Mouse (Mus musculus): ENCODE data around the gene Nol6.
"Not testable (repeated sequence)": the region's sequence is repeated elsewhere in the genome, so short reads cannot be mapped to it uniquely, and the experiment has no call there.

Gene Nol6

DNA sequence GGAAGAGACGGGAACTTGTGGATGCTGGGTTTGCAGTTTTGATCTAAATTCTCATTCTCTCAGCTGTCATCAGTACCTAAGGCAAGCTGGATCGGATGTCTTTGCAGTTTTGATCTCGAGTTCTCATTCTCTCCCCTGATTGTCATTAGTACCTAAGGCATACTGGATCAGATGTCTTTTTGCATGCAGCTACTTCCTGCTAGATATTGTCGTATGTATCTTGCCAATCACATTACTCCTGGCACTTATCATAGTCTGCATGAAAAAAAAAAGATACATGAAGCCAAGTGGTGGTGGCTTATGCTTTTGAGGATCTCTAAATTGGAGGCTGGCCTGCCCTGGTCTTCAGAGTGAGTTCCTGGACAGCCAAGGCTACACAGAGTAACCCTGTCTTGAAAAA lies 39.4 kb downstream of the Nol6 start:
- DNase-seq (ENCODE audit: low read depth, low spot score): no peak

DNA sequence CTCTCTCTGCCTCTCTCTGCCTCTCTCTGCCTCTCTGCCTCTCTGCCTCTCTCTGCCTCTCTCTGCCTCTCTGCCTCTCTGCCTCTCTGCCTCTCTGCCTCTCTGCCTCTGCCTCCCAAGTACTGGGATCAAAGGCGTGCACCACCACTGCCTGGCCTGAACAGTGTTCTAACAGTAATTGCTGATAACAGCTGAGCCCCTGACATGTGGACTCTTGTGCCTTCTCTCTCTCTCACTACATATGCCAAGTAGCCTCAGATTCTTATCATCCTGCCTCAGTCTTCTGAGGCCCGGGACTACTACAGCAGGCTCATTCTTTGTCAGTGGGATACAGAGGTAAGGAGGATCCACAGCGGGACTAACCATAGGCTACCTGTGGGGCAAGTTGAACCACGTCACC lies 41.5 kb downstream of the Nol6 start:
- not testable (repeated sequence) for DNase-seq (ENCODE audit: low read depth, low spot score)

DNA sequence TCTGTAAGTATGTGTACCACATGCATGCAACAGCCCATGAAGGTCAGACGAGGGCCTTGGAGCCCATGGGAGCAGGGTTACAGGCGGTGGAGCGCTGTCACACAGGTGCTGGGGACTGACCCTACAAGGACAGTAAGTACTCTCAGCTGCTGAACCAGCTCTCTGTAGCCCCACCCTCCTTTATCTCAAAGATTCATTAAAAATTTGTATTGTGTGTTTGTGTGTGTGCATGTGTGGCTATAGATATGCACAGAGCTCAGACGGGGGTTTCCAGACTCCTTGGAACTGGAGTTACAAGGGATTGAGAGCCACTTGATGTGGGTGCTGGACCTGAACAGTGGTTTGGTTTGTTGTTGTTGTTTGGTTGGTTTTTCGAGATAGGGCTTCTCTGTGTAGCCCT lies 42.5 kb downstream of the Nol6 start:
- no peak for DNase-seq (ENCODE audit: low read depth, low spot score)

- DNase-seq (ENCODE audit: low read depth, low spot score): no peak
These were observed 45.5 kb downstream of the Nol6 start for GRCm38 (mm10) chr4:41078726-41079125.

GRCm38 (mm10) chr4:41074461-41074860 lies 49.8 kb downstream of the Nol6 start:
- no peak for DNase-seq (ENCODE audit: low read depth, low spot score)

DNA sequence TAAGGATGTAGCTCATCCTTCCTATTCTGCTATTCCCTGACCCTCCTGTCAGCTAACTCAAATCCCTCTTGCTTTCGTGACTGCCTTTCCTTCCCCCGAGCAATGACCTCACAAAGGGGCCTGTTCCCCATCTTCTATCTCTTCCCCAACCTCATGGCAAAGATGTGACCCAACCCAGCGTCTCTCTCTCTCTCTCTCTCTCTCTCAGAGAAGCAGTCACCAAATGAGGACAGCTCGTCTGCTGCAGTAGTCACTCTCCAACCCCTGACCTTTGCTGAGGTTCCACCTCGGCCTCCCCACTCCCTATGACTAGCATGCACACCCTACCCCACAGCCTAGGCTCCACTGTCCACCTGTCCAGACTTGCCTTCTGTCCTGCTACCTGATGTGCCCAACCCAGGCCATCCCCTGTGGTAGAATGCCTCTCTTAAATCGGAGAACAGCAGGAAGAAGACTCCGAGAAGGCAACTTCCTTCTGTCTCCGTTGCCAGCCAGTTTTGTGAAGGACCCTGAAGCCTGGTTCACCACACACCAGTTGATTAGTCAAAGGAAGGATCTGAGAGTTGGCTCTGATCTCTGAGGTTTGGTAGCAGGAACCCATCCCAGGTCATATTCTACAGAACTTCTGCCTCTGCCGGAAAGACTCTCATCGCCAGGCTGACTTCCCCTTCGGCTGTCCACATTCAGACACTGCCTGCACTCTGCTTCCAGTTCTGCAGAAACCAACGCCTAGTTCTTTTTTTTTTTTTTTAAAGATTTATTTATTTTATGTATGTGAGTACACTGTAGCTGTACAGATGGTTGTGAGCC lies 51.0 kb downstream of the Nol6 start:
- DNase-seq (ENCODE audit: low read depth, low spot score): peak; percentile 21

GRCm38 (mm10) chr4:41071500-41072429 lies 52.5 kb downstream of the Nol6 start:
- no peak for DNase-seq (ENCODE audit: low read depth, low spot score)

- no peak for DNase-seq (ENCODE audit: low read depth, low spot score)
These were observed 59.1 kb downstream of the Nol6 start for GRCm38 (mm10) chr4:41065196-41065595.

Measured in skeletal muscle tissue, adult 2 months (tissue).